Mouse (Mus musculus) lung, postnatal 25 days (tissue): ENCODE results near the gene Rnf213.

Experiments
- DNase-seq: peaks from one replicate; pipeline ENCODE4 v3.0.0; 2022; ENCODE audit warnings: low spot score

Rnf213 gene

DNA sequence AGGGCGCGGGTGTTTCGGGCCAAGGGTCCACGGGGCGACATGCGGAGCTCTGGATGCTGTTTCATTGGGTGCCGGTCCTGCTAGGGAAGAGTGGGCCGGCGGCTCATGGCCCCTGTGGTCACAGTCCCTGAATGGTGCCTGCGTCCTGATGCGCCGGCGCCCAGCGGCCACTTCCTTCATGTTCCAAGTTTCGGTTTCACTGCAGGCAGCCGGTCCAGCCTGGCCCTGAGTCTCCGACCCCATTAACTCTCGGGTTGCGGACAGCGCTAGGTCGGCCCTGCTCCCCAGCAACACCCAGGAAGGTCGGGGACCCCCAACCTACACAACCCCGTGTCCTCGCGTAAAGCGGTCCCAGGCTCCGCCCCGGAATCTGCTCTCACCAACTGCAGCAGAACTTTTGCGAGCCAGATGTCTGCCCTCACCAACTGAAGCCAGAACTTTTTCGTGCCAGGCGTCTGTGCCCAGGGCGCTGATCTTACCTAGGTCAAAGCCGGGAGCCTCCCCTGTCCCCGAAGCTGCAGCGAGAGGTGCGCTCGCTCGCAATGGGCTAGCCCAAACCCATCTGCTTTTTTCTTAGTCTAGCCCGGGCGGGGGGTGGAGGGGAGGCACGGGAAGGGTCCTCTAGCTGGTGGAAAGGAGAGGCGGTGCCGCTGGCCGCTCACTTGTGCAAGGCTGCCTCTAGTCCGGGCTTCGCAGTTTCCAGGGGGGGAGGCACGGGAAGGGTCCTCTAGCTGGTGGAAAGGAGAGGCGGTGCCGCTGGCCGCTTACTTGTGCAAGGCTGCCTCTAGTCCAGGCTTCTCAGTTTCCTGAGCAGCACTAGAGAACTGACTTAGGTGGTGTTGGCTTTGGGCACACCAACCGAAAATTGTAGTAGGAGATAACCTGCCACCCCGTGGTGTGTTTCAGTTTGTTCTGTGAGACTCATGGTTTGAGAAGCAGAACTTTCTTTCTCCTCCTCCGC lies 2.3 kb upstream of the Rnf213 start:
- DNase-seq, result peak; percentile 82

DNA sequence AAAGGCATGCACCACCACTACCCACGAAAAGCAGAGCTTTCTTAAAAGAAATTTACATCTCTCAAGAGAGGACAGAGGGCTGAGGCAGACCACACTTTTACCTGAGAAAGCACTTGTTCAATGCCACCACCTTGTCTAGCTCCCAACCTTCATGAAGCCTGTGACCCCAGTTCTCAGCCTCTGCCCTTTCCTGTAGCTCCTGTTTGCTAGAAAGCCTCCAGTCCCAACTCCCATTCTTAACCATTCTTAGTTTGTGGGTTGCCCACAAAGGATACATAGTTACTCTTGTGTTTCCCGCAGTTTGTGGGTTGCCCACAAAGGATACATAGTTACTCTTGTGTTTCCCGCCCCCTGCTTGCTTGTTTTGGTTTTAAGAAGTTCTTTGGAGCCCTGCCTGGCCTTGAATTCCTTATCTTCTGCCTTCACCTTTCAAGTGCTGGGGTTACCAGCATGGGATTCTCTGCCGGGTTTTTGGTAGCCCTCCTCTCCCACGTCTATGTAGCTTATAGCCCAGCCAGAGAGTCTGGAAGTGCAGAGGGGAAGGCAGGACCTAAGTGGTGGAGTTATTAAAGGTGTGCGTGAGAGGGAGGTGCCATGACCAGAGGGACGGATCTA lies 1.4 kb upstream of the Rnf213 start:
- peak; percentile 14 for DNase-seq

DNA sequence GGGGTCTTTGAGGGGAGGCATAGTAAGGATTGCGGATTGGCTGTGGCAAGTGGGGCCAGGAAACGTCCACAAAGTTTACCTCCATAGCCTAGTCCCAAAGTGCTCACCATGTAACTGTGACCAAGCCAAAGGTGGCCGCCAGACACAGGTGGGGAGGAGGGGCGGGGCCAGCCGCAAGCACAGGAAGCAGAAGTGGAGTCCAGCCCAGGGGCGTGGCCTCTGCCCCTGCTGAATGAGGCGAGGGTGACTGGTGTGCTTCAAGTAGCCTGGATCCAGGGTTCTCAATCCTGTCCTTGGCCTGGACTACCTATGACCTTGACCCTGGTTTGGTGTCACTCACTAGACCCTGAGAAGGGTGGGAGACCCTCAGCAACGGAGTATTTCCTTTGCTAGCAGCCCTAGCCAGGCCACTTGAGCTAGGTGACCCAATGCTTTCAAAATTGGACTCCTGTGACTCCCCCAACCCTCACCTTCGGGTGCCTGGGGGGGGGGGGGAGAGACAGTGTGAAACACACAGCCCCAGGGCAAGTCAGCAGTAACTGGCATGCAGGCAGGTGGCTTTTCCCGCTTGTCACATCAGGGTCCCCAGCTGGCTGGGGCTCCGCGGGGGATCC lies 792 bp upstream of the Rnf213 start:
- peak; percentile 88 for DNase-seq

DNA sequence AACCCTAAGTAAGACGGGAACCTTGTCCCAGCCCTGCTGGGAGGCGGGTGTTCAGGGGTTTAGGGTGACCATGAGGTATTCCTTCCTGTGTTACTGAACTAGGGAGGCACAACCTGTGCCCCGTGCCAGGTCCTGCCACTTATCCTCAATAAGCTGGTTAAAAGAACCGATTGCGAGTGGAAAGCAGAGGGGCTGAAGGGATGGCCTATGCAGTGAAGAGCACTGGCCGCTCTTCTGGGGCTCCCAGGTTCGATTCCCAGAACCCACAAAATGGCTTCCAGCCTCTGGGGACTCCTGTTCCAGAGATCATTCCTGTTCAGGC lies 544 bp downstream of the Rnf213 start:
- DNase-seq, result no peak

DNA sequence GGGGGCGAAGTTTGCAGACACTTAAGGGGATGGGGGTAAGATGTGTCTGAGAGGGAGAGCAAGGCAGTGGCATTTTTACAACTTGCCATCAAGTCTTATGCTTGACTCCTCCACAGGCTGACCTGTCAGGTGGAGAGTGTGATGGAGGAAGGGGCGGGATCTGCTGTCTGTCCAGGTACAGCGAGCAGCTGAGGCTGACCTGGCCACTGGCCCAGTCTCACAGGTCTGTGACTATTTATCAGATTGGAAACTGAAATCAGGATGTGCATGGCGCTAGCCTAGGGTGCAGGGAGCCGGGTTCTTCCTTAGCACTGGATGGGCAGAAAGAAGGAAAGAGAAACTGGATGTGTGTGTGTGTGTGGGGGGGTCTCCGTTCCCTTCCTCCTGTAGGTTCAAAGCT lies 1.3 kb downstream of the Rnf213 start:
- no peak for DNase-seq

DNA sequence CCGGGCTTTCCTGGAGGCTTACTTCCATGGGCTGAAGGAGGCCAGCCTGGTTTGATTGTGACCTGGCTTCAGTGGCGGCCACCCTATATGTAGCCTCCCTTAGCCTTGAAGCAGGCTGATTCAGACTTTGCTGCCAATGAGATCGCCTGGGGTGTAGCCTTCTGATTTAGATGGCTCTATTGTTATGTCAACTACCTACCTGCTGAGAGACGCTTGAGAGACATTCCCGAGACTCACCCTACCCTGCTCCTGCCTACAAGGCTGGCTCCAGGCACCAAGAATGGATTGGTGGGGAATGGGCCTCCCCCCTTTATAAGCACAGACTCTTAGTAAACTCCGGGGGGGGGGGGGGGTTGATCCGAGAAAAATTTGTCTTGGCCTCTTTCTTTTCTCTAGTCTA lies 2.5 kb downstream of the Rnf213 start:
- no peak for DNase-seq

DNA sequence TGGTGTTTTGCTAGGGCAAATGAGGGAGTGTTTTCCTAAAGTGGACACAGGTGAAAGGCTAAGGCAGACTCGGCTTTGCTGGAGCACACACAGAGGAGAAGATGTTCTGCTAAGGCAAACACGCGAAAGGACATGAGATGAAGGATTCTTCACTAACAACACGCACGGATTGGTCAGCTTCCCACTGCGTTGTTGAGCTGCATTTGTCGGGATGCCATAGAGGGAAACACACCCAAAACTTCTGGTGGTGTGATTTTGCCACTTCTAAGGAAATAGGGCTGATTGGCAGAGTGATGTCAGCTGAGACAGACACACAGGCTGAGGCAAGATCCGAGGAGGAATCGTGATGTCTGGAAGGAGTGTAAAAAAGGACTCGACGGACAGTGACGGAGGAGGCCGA lies 3.0 kb downstream of the Rnf213 start:
- DNase-seq, result no peak

DNA sequence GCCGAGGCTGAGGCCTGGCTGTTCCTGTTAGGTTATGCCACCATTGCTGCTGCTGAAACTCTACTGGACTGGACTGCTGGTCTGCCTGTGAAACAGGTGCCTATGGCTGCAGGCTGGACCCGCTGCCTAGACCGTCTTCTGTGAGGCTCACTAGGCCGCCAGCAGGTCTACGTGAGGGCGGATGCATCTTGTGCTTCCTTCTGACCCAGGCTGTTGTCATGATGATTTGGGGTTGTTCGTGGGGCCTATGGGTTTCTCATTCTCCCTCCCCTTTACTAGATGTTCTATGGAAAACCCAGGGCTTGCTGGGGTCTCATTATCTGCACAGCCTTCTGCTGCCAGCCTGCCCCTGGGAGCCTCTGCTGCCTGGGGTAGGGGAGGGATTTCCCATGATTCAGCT lies 3.6 kb downstream of the Rnf213 start:
- DNase-seq, result no peak

DNA sequence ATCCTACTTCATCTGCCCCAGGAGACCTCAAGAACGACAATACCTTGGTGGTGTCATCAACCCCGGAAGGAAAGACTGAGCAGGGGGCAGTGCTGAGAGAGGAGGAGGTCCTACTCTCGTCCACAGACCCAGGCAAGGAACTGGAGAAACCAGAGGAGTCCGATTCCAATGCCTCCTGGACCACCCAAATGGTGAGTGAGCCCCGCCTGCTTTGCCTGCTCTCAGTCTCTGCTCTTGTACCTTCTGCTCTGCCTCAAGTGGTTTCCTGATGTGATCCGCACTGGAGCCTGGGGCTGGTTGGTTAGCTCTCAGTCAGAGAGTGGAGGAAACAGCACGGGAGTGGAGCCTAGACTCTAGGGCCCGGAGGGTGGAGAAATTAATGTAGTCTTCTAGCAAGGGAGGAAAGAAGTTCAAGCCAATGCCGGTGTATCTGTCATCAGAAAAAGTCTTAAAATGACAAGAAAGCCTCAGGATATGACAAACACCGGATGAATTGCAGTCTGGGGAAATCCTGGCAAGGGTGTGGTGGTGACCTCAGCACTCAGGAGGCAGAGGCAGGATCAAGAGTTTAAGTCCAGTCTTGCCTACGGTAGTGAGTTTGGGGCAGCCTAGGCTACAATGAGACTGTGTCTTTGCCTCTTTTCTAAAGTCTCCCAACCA lies 9.7 kb downstream of the Rnf213 start:
- DNase-seq, result no peak

DNA sequence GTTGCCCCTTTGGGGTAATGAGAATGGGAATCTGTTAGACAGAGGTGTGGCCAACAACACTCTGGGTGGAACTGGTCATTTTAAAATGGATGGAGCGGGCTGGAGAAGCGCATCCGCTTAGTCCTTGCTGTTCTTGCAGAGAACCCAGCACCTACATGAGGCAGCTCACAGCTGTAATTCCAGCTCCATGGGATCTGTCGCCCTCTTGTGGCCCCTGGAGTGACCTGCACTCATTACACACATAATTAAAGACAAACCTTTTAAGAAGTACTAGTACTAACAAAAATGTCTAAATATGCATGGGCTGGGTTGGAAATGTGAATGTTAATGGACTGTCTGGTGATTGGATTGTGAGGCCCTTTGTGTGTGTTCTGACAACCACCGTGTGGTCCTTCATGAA lies 11.7 kb downstream of the Rnf213 start:
- DNase-seq, result no peak

DNA sequence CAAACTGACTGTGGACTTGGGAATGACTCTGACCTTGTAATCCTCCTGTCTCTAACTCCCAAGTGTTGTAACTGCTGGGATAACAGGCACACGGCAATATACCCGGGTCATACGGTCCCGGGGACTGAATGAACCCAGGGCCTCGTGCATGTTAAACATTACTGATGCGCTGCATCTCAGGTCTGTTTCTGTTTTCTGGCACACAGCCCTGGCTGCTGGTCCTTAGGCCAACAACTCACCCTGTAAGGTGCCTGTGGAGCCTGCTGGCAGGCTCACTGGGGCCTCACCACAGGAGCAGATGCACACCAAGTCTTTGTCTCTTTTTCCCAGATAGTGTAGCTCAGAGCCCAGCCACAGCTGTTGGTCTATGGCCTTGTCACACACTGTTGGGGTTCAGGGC lies 14.5 kb downstream of the Rnf213 start:
- no peak for DNase-seq

DNA sequence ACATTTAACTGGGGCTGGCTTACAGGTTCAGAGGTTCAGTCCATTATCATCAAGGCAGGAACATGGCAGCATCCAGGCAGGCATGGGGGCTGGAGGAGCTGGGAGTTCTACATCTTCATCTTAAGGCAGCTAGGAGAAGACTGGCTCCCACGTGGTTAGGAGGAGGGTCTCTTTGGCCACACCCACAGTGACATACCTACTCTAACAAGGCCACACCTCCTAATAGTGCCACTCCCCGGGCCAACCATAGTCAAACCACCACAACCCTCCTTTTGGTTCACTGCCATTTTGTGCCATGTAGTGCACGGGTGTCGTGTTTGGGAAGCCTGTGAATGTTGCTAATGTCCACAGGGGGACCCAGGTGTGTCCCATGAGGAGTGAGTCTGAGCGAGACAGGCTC lies 15.1 kb downstream of the Rnf213 start:
- no peak for DNase-seq

DNA sequence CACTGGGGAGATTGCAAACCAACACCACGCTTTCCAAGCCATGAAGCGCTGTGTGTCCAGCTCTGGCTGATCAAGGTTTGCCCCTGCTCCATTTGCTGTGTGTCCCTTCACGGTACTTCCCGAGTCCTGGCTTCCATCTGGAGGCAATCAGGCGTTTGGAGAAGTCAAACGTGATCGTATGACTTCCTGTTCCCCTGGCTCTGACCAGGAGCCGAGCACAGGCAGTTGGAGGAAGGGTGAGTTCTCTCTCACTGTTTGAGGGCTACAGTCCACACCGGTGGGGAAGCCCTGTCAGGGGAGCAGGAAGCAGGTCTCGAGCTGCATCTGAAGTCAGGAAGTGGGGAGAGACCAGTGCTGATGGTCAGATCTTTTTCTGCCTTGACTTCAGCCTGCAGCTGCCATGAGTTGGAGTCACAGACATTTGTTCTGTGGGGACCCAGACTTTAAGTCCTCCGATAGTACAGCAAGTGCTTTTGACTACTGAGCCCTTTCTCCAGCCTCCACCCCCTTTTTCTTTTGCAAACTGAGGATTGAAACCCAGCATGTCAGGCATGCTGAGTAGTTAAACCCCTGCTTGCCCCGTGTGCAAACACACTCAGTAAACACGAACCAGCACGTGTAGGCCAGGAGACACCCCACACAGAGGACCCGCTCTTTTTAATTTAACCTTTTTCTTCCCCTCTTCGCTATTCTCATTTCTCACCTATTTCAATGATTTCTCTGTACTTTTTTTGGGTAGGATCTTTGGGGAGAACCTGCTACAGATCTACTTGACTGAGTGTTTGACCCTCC lies 26.6 kb downstream of the Rnf213 start:
- no peak for DNase-seq

DNA sequence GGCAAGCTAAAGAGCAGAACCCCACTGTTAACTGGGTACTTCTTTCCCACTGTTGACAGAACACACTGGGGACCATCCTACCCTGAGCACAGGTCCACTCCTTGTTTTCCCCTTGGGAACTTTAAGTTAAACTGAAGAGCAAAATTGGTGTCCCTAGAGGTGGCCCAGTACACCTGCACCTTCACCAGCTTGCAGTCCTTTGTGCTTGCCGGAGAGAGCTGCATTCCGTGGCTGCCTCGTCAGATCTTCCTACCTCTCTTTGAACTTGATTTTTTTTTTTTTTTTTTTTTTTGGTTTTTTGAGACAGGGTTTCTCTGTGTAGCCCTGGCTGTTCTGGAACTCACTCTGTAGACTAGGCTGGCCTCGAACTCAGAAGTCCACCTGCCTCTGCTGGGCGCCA lies 27.5 kb downstream of the Rnf213 start:
- no peak for DNase-seq

DNA sequence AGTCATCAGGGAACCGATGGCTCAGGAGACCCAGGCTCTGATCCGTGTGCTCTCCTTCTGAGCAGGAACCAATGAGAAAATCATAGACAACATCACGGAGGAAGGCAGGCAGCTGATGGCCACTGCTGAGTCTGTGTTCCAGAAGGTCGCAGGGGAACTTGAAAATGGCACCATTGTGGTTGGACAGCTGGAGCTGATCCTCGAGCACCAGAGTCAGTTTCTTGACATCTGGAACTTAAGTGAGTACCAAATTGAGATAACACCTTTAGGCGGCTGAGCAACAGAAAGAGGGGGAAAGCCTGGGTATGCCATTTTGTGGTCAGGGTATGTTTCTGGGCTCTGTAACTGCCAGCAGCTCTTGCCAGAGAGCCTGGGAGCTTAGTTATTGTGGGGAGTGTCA lies 34.5 kb downstream of the Rnf213 start:
- DNase-seq, result no peak

DNA sequence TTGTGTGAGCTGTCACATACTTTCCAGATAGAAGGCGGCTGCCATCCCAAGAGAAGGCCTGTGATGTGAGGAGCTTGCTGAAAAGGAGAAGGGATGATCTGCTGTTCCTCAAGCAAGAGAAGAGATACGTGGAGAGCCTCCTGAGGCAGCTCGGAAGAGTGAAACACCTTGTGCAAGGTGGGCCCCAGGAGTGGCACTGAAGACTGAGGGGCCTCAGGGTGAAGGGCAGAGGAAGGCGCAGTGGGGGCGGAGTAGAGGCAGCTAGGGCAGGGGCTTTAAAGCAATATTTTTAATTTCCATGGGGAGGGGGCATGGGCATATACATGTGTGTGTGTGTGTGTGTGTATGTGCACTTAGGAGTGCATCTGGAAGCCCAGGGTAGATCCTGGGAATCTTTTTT lies 35.1 kb downstream of the Rnf213 start:
- no peak for DNase-seq

DNA sequence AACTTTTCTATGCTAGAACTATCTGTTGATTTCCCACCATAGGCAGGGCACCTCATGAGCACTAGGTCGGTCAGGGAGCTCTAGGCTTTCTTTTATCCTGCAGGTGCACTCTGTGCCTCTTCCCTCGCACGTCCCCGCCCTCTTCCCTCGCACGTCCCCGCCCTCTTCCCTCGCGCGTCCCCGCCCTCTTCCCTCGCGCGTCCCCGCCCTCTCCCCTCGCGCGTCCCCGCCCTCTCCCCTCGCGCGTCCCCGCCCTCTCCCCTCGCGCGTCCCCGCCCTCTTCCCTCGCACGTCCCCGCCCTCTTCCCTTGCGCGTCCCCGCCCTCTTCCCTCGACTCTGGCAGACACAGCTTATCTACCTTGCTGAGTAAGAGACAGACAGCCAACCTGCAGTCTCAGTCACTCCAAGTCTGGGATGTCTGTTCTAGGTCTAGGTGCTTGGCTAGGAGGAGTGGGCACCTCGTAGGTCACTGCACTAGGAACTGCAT lies 35.8 kb downstream of the Rnf213 start:
- peak; percentile 63 for DNase-seq

DNA sequence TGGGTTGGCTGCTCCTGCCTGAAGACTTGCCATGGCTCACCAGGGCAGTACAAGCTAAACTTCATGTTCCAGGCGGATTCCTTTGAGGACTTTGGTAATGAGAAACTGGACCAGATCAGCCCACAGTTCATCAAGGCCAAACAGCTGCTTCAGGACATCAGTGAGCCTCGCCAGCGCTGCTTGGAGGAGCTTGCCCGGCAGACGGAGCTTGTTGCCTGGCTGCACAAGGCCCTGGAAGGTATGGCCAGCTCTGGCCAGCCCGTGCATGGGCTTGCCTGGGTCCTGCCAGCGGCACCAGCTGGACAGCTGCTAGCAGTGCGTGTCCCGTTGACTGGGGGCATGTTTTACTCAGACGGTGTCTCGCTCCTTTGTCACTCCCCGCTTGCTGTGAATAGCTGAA lies 38.6 kb downstream of the Rnf213 start:
- no peak for DNase-seq

DNA sequence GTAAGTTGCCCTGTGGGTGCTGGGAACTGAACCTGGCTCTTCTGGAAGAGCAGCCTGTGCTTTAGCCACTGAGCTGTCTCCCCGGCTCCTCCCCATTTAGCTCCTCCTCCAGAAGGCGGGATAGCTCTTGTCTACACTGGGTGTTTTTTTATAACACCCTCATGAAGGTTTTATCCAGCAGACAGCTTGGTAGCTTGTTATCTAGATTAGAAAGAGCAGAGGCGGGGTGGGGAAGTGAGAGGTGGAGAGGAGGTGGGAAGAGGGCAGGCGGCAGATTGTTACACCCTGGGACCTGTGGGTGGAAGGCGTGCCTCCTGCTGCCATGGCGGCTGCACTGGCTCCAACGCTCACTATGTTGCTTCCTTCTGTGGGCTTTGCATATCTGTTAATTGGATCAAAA lies 39.8 kb downstream of the Rnf213 start:
- no peak for DNase-seq

DNA sequence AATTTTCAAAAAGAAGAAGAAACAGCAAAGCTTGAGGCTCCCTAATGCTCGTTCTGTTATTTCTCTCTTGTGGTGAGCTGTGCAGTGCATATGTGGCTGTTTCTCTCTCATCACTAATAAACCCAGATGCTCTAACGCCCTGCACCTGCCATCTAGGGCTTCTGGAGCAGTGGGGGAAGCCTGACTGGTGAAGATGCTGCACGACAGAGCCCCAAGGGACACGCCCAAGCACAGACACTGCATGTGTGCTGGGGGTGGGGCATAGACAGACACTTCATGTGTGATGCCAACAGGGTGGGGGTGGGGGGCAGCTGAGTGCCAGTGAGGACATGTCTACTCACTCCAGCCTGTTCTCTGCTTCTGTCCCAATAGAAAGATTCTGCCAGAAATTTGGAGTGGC lies 41.4 kb downstream of the Rnf213 start:
- DNase-seq, result no peak

DNA sequence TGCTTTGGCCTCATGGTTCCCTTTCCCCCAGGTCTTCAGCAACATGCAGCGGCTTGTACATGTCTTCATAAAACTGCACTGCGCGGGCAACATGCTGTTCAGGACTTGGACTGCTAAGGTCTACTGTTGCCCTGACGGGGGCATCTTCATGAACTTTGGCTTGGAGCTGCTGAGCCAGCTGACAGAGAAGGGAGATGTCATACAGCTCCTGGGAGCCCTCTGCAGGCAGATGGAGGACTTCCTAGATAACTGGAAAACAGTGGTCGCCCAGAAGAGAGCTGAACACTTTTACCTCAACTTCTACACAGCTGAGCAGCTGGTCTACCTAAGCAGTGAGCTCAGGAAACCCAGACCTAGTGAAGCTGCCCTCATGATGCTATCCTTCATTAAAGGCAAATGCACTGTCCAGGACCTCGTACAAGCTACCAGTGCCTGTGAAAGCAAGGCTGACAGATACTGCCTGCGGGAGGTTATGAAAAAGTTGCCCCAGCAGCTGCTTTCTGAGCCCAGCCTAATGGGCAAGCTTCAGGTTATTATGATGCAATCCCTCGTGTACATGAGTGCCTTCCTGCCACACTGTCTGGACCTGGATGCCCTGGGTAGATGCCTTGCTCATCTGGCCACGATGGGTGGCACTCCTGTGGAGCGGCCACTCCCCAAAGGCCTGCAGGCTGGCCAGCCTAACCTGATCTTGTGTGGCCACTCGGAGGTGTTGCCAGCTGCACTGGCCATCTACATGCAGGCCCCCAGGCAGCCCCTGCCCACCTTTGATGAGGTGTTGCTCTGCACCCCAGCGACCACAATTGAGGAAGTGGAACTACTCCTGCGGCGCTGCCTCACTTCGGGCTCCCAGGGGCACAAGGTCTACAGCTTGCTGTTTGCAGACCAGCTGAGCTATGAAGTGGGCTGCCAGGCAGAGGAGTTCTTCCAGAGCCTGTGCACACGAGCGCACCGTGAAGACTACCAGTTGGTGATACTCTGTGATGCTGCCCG lies 43.3 kb downstream of the Rnf213 start:
- DNase-seq, result no peak
